Mouse (Mus musculus): ENCODE results near the gene Olfr805. TPM values are rescaled to one million over a fixed set of nuclear protein-coding genes. Genes with fewer than 3 reads are reported as not detected.

The Olfr805 gene
- not detected in 2 replicates for polyA plus RNA-seq (2014; fragmentation: Nextera tagmentation; extraction: Ambion mirVana)

- no peak within 1 kb of the TSS for H3K4me3 ChIP-seq (ENCODE audit: low read depth, low read length)
- no peak within 1 kb of the TSS for H3K9ac ChIP-seq (ENCODE audit: low read length)
- 93% methylated on average over 2 of the region's 2 CpGs for WGBS
- H3K9me3 ChIP-seq (ENCODE audit: control insufficient read depth, low read length), result no peaks in the 10 kb centered on the region
- no peak for DNase-seq (ENCODE audit: low spot score, missing footprints)
- H3K27me3 ChIP-seq (ENCODE audit: control insufficient read depth, insufficient read depth, low read length), result no peaks in the 10 kb centered on the region
- no peak within 1 kb of the TSS for H3K27ac ChIP-seq (ENCODE audit: low read depth, low read length)
- no peak within 1 kb of the TSS for H3K4me2 ChIP-seq
- H3K4me1 ChIP-seq (ENCODE audit: control insufficient read depth, insufficient read depth, low read length), result no peaks in the 10 kb centered on the region
- H3K36me3 ChIP-seq (ENCODE audit: control insufficient read depth, insufficient read depth, low read length), result no peaks in the 10 kb centered on the region
- ATAC-seq (ENCODE audit: low FRiP score), result no peak
These were observed at the start of gene Olfr805 for GRCm38 (mm10) chr10:129729275-129729674. Olfr805 (minus strand) TSS chr10:129729375.

GRCm38 (mm10) chr10:129778123-129778522 is 48.9 kb upstream of the Olfr805 start:
- Histone ChIP-seq H3K9ac (ENCODE audit: low read length) (no peak overlapping the region), H3K4me3 (ENCODE audit: low read depth, low read length) (no peak overlapping the region), H3K9me3 (ENCODE audit: control insufficient read depth, low read length) (no peaks in the 10 kb centered on the region), H3K27me3 (ENCODE audit: control insufficient read depth, insufficient read depth, low read length) (no peaks in the 10 kb centered on the region), H3K4me2 (no peak overlapping the region), H3K4me1 (ENCODE audit: control insufficient read depth, insufficient read depth, low read length) (no peaks in the 10 kb centered on the region), H3K27ac (ENCODE audit: low read depth, low read length) (no peak overlapping the region), H3K36me3 (ENCODE audit: control insufficient read depth, insufficient read depth, low read length) (no peaks in the 10 kb centered on the region)
- no peak for ATAC-seq (ENCODE audit: low FRiP score)
- DNase-seq (ENCODE audit: low spot score, missing footprints), result no peak

- Histone ChIP-seq H3K9ac (ENCODE audit: low read length) (no peak within 1 kb of the TSS), H3K4me3 (ENCODE audit: low read depth, low read length) (no peak within 1 kb of the TSS), H3K4me1 (ENCODE audit: control insufficient read depth, insufficient read depth, low read length) (no peaks in the 10 kb centered on the region), H3K4me2 (no peak within 1 kb of the TSS), H3K36me3 (ENCODE audit: control insufficient read depth, insufficient read depth, low read length) (no peaks in the 10 kb centered on the region), H3K27me3 (ENCODE audit: control insufficient read depth, insufficient read depth, low read length) (no peaks in the 10 kb centered on the region), H3K27ac (ENCODE audit: low read depth, low read length) (no peak within 1 kb of the TSS), H3K9me3 (ENCODE audit: control insufficient read depth, low read length) (no peaks in the 10 kb centered on the region)
- DNase-seq (ENCODE audit: low spot score, missing footprints) (no peak), ATAC-seq (ENCODE audit: low FRiP score) (no peak)
These were observed 45.2 kb upstream of the Olfr805 start, which contains the start of gene Olfr809 for GRCm38 (mm10) chr10:129774338-129774737. Olfr809 (plus strand) TSS chr10:129774638.

GRCm38 (mm10) chr10:129765182-129765581 is 36.0 kb upstream of the Olfr805 start, which contains the start of gene Olfr808:
Olfr808 (plus strand) TSS chr10:129765482.
- H3K4me1 ChIP-seq (ENCODE audit: control insufficient read depth, insufficient read depth, low read length), result no peaks in the 10 kb centered on the region
- no peak for ATAC-seq (ENCODE audit: low FRiP score)
- no peak within 1 kb of the TSS for H3K4me2 ChIP-seq
- no peak for DNase-seq (ENCODE audit: low spot score, missing footprints)
- no peak within 1 kb of the TSS for H3K4me3 ChIP-seq (ENCODE audit: low read depth, low read length)
- no peaks in the 10 kb centered on the region for H3K36me3 ChIP-seq (ENCODE audit: control insufficient read depth, insufficient read depth, low read length)
- no peak within 1 kb of the TSS for H3K9ac ChIP-seq (ENCODE audit: low read length)
- no peak within 1 kb of the TSS for H3K27ac ChIP-seq (ENCODE audit: low read depth, low read length)
- no peaks in the 10 kb centered on the region for H3K27me3 ChIP-seq (ENCODE audit: control insufficient read depth, insufficient read depth, low read length)
- no peaks in the 10 kb centered on the region for H3K9me3 ChIP-seq (ENCODE audit: control insufficient read depth, low read length)
- 90% methylated on average over 1 of the region's 1 CpGs for WGBS

- no peak for ATAC-seq (ENCODE audit: low FRiP score)
- Histone ChIP-seq H3K9me3 (ENCODE audit: control insufficient read depth, low read length) (no peaks in the 10 kb centered on the region), H3K4me2 (no peak within 1 kb of the TSS), H3K4me3 (ENCODE audit: low read depth, low read length) (no peak within 1 kb of the TSS), H3K36me3 (ENCODE audit: control insufficient read depth, insufficient read depth, low read length) (no peaks in the 10 kb centered on the region), H3K9ac (ENCODE audit: low read length) (no peak within 1 kb of the TSS), H3K27ac (ENCODE audit: low read depth, low read length) (no peak within 1 kb of the TSS), H3K27me3 (ENCODE audit: control insufficient read depth, insufficient read depth, low read length) (no peaks in the 10 kb centered on the region), H3K4me1 (ENCODE audit: control insufficient read depth, insufficient read depth, low read length) (no peaks in the 10 kb centered on the region)
- no peak for DNase-seq (ENCODE audit: low spot score, missing footprints)
- WGBS, result 88% methylated on average over 1 of the region's 1 CpGs
These were observed 28.5 kb upstream of the Olfr805 start, which contains the start of gene Olfr807 for GRCm38 (mm10) chr10:129757693-129758092. Olfr807 (minus strand) TSS chr10:129757793.

GRCm38 (mm10) chr10:129741821-129742220 is 12.6 kb upstream of the Olfr805 start, which contains the start of gene Olfr806:
Olfr806 (minus strand) TSS chr10:129741921.
- ATAC-seq (ENCODE audit: low FRiP score) (no peak), DNase-seq (ENCODE audit: low spot score, missing footprints) (no peak)
- no peak within 1 kb of the TSS for H3K27ac ChIP-seq (ENCODE audit: low read depth, low read length)
- no peak within 1 kb of the TSS for H3K4me2 ChIP-seq
- H3K4me3 ChIP-seq (ENCODE audit: low read depth, low read length), result no peak within 1 kb of the TSS
- no peaks in the 10 kb centered on the region for H3K4me1 ChIP-seq (ENCODE audit: control insufficient read depth, insufficient read depth, low read length)
- H3K9ac ChIP-seq (ENCODE audit: low read length), result no peak within 1 kb of the TSS
- no peaks in the 10 kb centered on the region for H3K9me3 ChIP-seq (ENCODE audit: control insufficient read depth, low read length)
- no peaks in the 10 kb centered on the region for H3K36me3 ChIP-seq (ENCODE audit: control insufficient read depth, insufficient read depth, low read length)
- no peaks in the 10 kb centered on the region for H3K27me3 ChIP-seq (ENCODE audit: control insufficient read depth, insufficient read depth, low read length)

GRCm38 (mm10) chr10:129702910-129703309 is 26.3 kb downstream of the Olfr805 start, which contains the start of gene Olfr804:
Olfr804 (plus strand) TSS chr10:129703210.
- H3K4me1 ChIP-seq (ENCODE audit: control insufficient read depth, insufficient read depth, low read length), result no peaks in the 10 kb centered on the region
- no peak within 1 kb of the TSS for H3K9ac ChIP-seq (ENCODE audit: low read length)
- H3K36me3 ChIP-seq (ENCODE audit: control insufficient read depth, insufficient read depth, low read length), result no peaks in the 10 kb centered on the region
- no peak within 1 kb of the TSS for H3K4me2 ChIP-seq
- H3K27me3 ChIP-seq (ENCODE audit: control insufficient read depth, insufficient read depth, low read length), result no peaks in the 10 kb centered on the region
- no peak within 1 kb of the TSS for H3K4me3 ChIP-seq (ENCODE audit: low read depth, low read length)
- DNase-seq (ENCODE audit: low spot score, missing footprints) (no peak), ATAC-seq (ENCODE audit: low FRiP score) (no peak)
- no peaks in the 10 kb centered on the region for H3K9me3 ChIP-seq (ENCODE audit: control insufficient read depth, low read length)
- no peak within 1 kb of the TSS for H3K27ac ChIP-seq (ENCODE audit: low read depth, low read length)

- no peak within 1 kb of the TSS for H3K4me3 ChIP-seq (ENCODE audit: low read depth, low read length)
- 71% methylated on average over 2 of the region's 2 CpGs for WGBS
- no peaks in the 10 kb centered on the region for H3K27me3 ChIP-seq (ENCODE audit: control insufficient read depth, insufficient read depth, low read length)
- no peak for DNase-seq (ENCODE audit: low spot score, missing footprints)
- no peak within 1 kb of the TSS for H3K9ac ChIP-seq (ENCODE audit: low read length)
- no peak for ATAC-seq (ENCODE audit: low FRiP score)
- no peaks in the 10 kb centered on the region for H3K36me3 ChIP-seq (ENCODE audit: control insufficient read depth, insufficient read depth, low read length)
- no peak within 1 kb of the TSS for H3K4me2 ChIP-seq
- H3K4me1 ChIP-seq (ENCODE audit: control insufficient read depth, insufficient read depth, low read length), result no peaks in the 10 kb centered on the region
- no peaks in the 10 kb centered on the region for H3K9me3 ChIP-seq (ENCODE audit: control insufficient read depth, low read length)
- H3K27ac ChIP-seq (ENCODE audit: low read depth, low read length), result no peak within 1 kb of the TSS
These were observed 35.0 kb downstream of the Olfr805 start, which contains the start of gene Olfr803 for GRCm38 (mm10) chr10:129694186-129694585. Olfr803 (minus strand) TSS chr10:129694286.

- ATAC-seq (ENCODE audit: low FRiP score), result no peak
- H3K9ac ChIP-seq (ENCODE audit: low read length), result no peak within 1 kb of the TSS
These were observed 41.1 kb downstream of the Olfr805 start, which contains the start of gene Olfr802 for GRCm38 (mm10) chr10:129688069-129688468. Olfr802 (minus strand) TSS chr10:129688169.

More at GRCm38 (mm10) chr10:129688069-129688468, 41.1 kb downstream of the Olfr805 start, which contains the start of gene Olfr802:
- Histone ChIP-seq H3K27me3 (ENCODE audit: control insufficient read depth, insufficient read depth, low read length) (no peaks in the 10 kb centered on the region), H3K4me2 (no peak within 1 kb of the TSS), H3K36me3 (ENCODE audit: control insufficient read depth, insufficient read depth, low read length) (no peaks in the 10 kb centered on the region), H3K4me1 (ENCODE audit: control insufficient read depth, insufficient read depth, low read length) (no peaks in the 10 kb centered on the region), H3K4me3 (ENCODE audit: low read depth, low read length) (no peak within 1 kb of the TSS), H3K9me3 (ENCODE audit: control insufficient read depth, low read length) (no peaks in the 10 kb centered on the region), H3K27ac (ENCODE audit: low read depth, low read length) (no peak within 1 kb of the TSS)
- 65% methylated on average over 1 of the region's 1 CpGs for WGBS
- DNase-seq (ENCODE audit: low spot score, missing footprints), result no peak
